Mouse (Mus musculus) subcutaneous adipose tissue, adult 2 months (tissue): ENCODE data around the gene Gas2l1. TPM values are rescaled to one million over a fixed set of nuclear protein-coding genes. Genes with fewer than 3 reads are reported as not detected.

Source experiments
- polyA plus RNA-seq: library from polyadenylated mRNA; depleted of rRNA; stranded (reverse); fragments of >200 nt; gene quantifications from 2 replicates; pipeline ENCODE4 v1.2.3, GENCODE M21; 2012; ENCODE audit warnings: low replicate concordance; rRNA removed

The Gas2l1 gene
- polyA plus RNA-seq: 85.7 and 101 TPM in 2 replicates

DNA sequence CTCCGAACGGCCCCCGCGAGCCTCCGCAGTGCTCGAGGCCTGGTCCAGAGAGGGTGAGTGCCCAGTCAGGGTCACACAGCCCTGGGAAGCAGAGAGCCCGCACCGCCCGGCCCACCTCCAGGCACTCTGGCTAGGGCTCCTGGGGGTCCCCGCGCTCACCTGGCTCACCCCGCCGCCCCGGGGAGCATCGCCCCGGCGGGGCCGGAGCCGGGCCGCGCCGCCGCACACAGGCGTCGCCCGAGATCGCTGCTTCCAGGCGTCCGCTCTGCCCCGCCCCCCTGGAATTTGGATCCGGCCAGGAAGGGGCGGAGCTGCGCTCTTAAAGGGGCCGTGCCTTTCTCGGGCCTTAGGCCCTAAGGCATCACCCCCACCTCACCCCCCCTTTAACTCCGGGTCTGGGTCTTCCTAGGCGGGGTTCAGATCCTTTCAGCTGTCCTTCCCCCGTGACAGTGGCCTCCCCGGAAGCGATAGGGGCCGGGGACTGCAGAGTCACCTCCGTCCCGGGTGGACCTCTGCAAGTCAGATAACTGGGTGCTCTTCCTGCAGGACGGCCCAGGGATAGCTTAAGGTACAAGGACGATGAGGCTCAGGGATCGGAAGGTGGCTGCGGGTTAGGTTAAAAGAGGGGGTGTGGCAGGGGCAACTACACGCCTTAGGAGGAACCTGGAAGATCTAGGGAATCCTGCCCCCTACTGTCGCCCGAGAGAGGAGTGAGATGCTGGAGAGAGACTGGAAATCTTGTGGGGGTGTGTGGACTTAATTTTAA is at the start of gene Gas2l1:
TSS of gene Gas2l1 (minus strand) at position 272 of the 766 bp plus-strand sequence.

DNA sequence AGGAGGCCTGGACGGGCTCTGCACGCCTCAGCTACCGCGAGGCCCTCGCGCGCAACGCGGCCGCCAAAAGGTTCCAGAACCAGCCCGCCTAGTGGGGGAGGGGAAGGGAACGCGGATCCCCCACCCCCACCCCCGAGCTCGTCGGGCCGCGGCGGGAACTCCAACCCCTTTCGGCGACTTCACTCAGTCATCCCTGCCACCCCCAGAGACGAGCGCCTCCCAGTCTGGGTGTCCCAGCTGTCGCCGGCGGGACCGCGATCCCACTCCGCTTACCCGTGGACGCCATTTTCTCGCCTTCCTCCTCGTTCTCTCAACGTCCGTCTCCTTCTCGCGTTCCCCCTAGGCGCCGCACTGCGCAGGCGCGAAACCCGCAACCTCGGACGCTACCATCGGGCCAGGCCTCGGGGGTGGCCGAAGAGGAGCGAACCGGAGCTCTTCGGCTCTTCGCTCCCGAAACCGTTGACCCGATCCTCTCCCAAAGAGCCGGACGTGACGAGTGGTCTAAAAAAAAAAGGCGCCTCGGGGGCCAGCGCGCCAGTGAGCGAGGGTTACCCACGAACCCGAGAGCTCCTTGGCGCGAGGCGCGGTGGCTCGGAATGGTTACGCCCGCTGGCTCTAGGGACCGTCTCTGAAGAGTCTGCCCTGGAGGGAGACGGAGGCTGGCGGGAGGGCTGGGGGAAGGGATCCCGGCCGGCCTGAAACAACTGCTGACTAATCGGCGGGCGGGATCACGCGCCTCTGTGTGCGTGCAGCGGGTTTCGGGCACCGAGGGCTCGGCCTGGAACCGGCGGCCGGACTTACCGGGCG is 33.8 kb upstream of the Gas2l1 start, which contains the start of the genes Rhbdd3 and Ewsr1:
TSS of gene Rhbdd3 (plus strand) at position 191 of the 807 bp plus-strand sequence.
TSS of gene Ewsr1 (minus strand) at position 531 of the 807 bp plus-strand sequence.

DNA sequence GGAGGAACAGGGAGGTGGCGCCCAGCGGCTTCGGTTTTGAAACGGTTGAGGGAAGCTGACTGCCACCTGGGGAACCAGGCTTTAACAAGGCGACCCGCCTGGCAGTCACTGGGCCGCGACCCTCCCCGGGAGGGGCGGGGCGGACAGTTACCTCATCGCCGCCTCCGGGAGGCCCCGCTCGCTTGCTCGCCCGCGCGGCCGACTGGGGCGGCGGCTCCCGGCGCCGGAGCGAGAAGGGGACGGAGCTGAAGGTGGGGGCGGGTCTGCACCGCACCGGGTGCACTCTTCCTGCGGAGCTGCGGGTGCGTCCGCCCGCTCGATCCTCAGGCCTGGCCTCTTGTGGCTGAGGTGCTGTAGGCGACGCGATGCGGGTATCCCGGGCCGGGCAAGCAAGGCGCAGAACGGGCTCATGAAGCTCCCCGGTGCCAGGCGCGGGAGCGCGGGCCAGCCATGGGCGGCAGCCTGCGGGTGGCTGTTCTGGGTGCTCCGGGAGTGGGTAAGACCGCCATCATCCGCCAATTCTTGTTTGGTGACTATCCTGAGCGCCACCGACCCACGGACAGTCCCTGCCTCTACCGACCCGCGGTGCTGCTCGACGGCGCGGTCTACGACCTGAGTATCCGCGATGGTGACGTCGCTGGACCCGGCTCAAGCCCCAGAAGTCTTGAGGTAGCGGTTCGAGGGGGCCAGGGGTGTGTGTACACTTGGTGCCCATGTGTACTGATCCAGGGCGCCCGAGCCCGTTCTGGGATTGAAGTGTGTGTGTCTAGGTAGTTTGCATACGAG is 7.1 kb downstream of the Gas2l1 start, which contains the start of gene Rasl10a:
TSS of gene Rasl10a (plus strand) at position 273 of the 786 bp plus-strand sequence.

Other genes starting within 250 kb of the Gas2l1 start
- 51.5 and 66.9 TPM in 2 replicates for gene Nf2, start 215.8 kb downstream of the Gas2l1 start, polyA plus RNA-seq
- gene Nipsnap1, start 191.4 kb downstream of the Gas2l1 start, polyA plus RNA-seq: 16.7 and 48.0 TPM in 2 replicates
- gene Thoc5, start 170.0 kb downstream of the Gas2l1 start, polyA plus RNA-seq: 21.1 and 29.7 TPM in 2 replicates
- 0.09 TPM in 1 of 2 replicates, not detected in the other for gene Nefh, start 117.3 kb downstream of the Gas2l1 start, polyA plus RNA-seq
- 85.0 and 92.8 TPM in 2 replicates for gene Ap1b1, start 78.5 kb downstream of the Gas2l1 start, polyA plus RNA-seq
- 1.6 and 7.2 TPM in 2 replicates for gene Rasl10a, start 7.2 kb downstream of the Gas2l1 start, polyA plus RNA-seq
- gene Rhbdd3, start 33.6 kb upstream of the Gas2l1 start, polyA plus RNA-seq: 37.1 and 38.6 TPM in 2 replicates
- 188 and 363 TPM in 2 replicates for gene Ewsr1, start 33.9 kb upstream of the Gas2l1 start, polyA plus RNA-seq
- 4.0 and 57.9 TPM in 2 replicates for gene Emid1, start 86.9 kb upstream of the Gas2l1 start, polyA plus RNA-seq
- gene Kremen1, start 196.2 kb upstream of the Gas2l1 start, polyA plus RNA-seq: 22.2 and 34.9 TPM in 2 replicates